Mouse (Mus musculus): ENCODE measurements around the gene Tmem183a.

Tmem183a gene

GRCm38 (mm10) chr1:134361857-134362212, at the start of gene Tmem183a:
Gene Tmem183a, minus strand, starts transcription at chr1:134361979.
- peak; percentile 96 for DNase-seq

GRCm38 (mm10) chr1:134408080-134408479, 46.3 kb upstream of the Tmem183a start:
- no peak for DNase-seq

GRCm38 (mm10) chr1:134406414-134406771, 44.6 kb upstream of the Tmem183a start:
- DNase-seq, result no peak

- DNase-seq, result peak; percentile 69
These were observed 44.0 kb upstream of the Tmem183a start, which contains the start of gene Cyb5r1 for GRCm38 (mm10) chr1:134405509-134406413. Gene Cyb5r1, plus strand, starts transcription at chr1:134405559.

GRCm38 (mm10) chr1:134399735-134400134, 38.0 kb upstream of the Tmem183a start:
- no peak for DNase-seq

- no peak for DNase-seq
These were observed 36.4 kb upstream of the Tmem183a start for GRCm38 (mm10) chr1:134398210-134398609.

GRCm38 (mm10) chr1:134393827-134394226, 32.0 kb upstream of the Tmem183a start:
- DNase-seq, result no peak

- no peak for DNase-seq
These were observed 23.9 kb upstream of the Tmem183a start, which contains the start of gene 4933406M09Rik for GRCm38 (mm10) chr1:134385666-134386065. Gene 4933406M09Rik, plus strand, starts transcription at chr1:134385940.

- DNase-seq, result no peak
These were observed 23.4 kb upstream of the Tmem183a start for GRCm38 (mm10) chr1:134385176-134385575.

- no peak for DNase-seq
These were observed 22.8 kb upstream of the Tmem183a start for GRCm38 (mm10) chr1:134384581-134384980.

- DNase-seq, result no peak
These were observed 20.2 kb upstream of the Tmem183a start for GRCm38 (mm10) chr1:134381795-134382625.

GRCm38 (mm10) chr1:134381051-134381450, 19.3 kb upstream of the Tmem183a start:
- DNase-seq, result no peak

- no peak for DNase-seq
These were observed 12.3 kb upstream of the Tmem183a start for GRCm38 (mm10) chr1:134374124-134374523.

GRCm38 (mm10) chr1:134368777-134369337, 7.1 kb upstream of the Tmem183a start:
- DNase-seq, result peak; percentile 53

GRCm38 (mm10) chr1:134365491-134365890, 3.7 kb upstream of the Tmem183a start:
- DNase-seq, result no peak

- no peak for DNase-seq
These were observed 1.4 kb upstream of the Tmem183a start for GRCm38 (mm10) chr1:134363194-134363593.

- no peak for DNase-seq
These were observed 453 bp downstream of the Tmem183a start for GRCm38 (mm10) chr1:134361195-134361856.

- DNase-seq, result no peak
These were observed 1.1 kb downstream of the Tmem183a start for GRCm38 (mm10) chr1:134360656-134361055.

- no peak for DNase-seq
These were observed 4.3 kb downstream of the Tmem183a start for GRCm38 (mm10) chr1:134357461-134357860.

- DNase-seq, result no peak
These were observed 8.5 kb downstream of the Tmem183a start for GRCm38 (mm10) chr1:134353326-134353725.

GRCm38 (mm10) chr1:134347791-134348190, 14.0 kb downstream of the Tmem183a start:
- no peak for DNase-seq

- no peak for DNase-seq
These were observed 16.7 kb downstream of the Tmem183a start for GRCm38 (mm10) chr1:134345075-134345474.

All from cerebellum, adult 9-10 months (tissue).